Mouse (Mus musculus) liver, adult 2 months (tissue): ENCODE results near the gene Wnt9a.

ENCODE experiments used
- CTCF ChIP-seq: fragments of 200-500 bp; IDR thresholded peaks from 2 replicates; pipeline ENCODE4 v1.5.1; 2011; ENCODE audit warnings: low read depth, low read length, control low read depth
- POLR2A ChIP-seq: fragments of 200-500 bp; IDR thresholded peaks from 2 replicates; pipeline ENCODE4 v1.6.1; 2011; ENCODE audit warnings: low read length, control low read depth; ENCODE audit not compliant: insufficient read depth; ENCODE audit errors: extremely low read depth

DNA sequence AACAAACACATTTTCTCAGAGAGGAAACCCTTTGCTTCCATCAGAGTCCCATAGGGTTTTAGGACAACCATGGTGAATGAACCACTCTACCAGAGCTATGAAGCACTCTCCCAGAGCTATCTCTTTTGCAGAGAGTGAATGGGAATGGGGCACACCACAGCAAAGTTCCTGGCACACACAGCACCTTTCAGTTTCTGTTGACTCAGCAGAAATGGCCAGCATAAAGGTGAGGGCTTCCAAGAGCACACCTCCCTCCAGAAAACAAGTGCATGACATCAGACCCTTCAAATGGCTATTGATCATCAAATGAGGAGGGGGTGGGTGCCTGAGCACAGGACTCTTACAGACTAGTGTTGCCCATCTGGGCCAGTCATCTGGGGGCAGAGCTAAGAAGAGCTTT is 44.4 kb upstream of the Wnt9a start:
- TF ChIP-seq CTCF (no peak), POLR2A (no peak)
